ENCODE assay signal across 8 mouse cellular contexts in the genomic region with DNA sequence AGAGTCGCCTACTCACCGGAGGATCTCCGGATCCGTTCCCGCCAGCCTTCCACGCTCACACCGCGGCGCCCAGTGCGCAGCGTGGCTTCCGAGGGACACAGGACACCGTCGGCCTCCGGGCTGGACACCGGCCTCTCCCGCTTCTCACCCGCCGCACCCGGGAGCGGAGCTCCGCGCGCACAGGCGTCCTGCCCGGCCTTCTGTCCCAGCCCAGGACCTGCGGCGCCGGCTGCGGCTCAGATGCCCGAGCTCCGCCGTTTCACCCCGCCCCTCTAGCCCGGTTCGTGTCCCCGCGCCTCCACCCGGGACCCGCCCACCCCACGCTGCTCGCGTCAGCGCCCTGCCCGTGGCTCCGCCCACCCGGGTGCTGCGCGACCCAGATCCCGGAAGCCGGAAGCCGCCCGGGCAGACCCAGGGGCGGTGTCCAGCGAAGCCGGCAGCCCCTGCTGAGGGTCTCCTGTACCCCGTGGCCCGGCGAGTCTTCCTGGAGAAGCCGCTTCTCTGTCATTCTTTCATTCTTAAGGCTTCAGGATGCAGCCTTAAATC. TPM values are rescaled to one million over a fixed set of nuclear protein-coding genes. Genes with fewer than 3 reads are reported as not detected.
DNase-seq lines count a peak whose midpoint lies in the region; ATAC-seq lines count a peak whose summit lies in the region.

Zfp69 (minus strand) TSS at position 272 of the 546 bp plus-strand sequence.

- peak within 1 kb of the TSS; percentile 76 for H3K4me3 ChIP-seq in embryonic facial prominence, embryonic 11.5 days (ENCODE audit: low read depth, low read length)
- peak within 1 kb of the TSS; percentile 81 for H3K4me3 ChIP-seq in limb, embryonic 13.5 days
- H3K4me3 ChIP-seq in midbrain, embryonic 15.5 days = peak within 1 kb of the TSS; percentile 69

- H3K4me2 ChIP-seq in embryonic facial prominence, embryonic 11.5 days (ENCODE audit: low read depth, low read length) = peak within 1 kb of the TSS; percentile 47
- peak within 1 kb of the TSS; percentile 73 for H3K4me2 ChIP-seq in limb, embryonic 13.5 days (replicated peaks)
- peak within 1 kb of the TSS; percentile 76 for H3K4me2 ChIP-seq in midbrain, embryonic 15.5 days

- H3K27me3 ChIP-seq in embryonic facial prominence, embryonic 11.5 days (ENCODE audit: control insufficient read depth, insufficient read depth, low read length) = no peaks in the 10 kb centered on the region
- H3K27me3 ChIP-seq in limb, embryonic 13.5 days = no peaks in the 10 kb centered on the region
- H3K27me3 ChIP-seq in midbrain, embryonic 15.5 days (replicated peaks) = no peaks in the 10 kb centered on the region

- no peaks in the 10 kb centered on the region for H3K4me1 ChIP-seq in embryonic facial prominence, embryonic 11.5 days (ENCODE audit: control insufficient read depth, insufficient read depth, low read length)
- peaks cover 18% of the 10 kb centered on the region; the same call in 1 of the 2 replicates for H3K4me1 ChIP-seq in limb, embryonic 13.5 days
- peaks cover 13% of the 10 kb centered on the region for H3K4me1 ChIP-seq in midbrain, embryonic 15.5 days

- H3K9ac ChIP-seq in embryonic facial prominence, embryonic 11.5 days (replicated peaks; ENCODE audit: low read length) = peak within 1 kb of the TSS; percentile 88
- peak within 1 kb of the TSS; percentile 91 for H3K9ac ChIP-seq in limb, embryonic 13.5 days
- peak within 1 kb of the TSS; percentile 62 for H3K9ac ChIP-seq in midbrain, embryonic 15.5 days

- WGBS in embryonic facial prominence, embryonic 11.5 days = 0% methylated on average over 56 of the region's 60 CpGs
- WGBS in limb, embryonic 13.5 days = under 1% methylated on average over 45 of the region's 60 CpGs
- whole genome bisulfite sequencing in midbrain, embryonic 15.5 days = 1% methylated on average over 60 of the region's 60 CpGs

- peak; percentile 95 for ATAC-seq in embryonic facial prominence, embryonic 11.5 days (replicated peaks; ENCODE audit: insufficient number of reproducible peaks, low FRiP score, low TSS enrichment, low read depth)
- ATAC-seq in limb, embryonic 13.5 days (ENCODE audit: low FRiP score, low read depth) = peak; percentile 96
- peak; percentile 98 for ATAC-seq in midbrain, embryonic 15.5 days (replicated peaks)

- H3K9me3 ChIP-seq in embryonic facial prominence, embryonic 11.5 days (replicated peaks; ENCODE audit: control insufficient read depth, low read length) = no peaks in the 10 kb centered on the region
- H3K9me3 ChIP-seq in limb, embryonic 13.5 days = no peaks in the 10 kb centered on the region
- no peaks in the 10 kb centered on the region for H3K9me3 ChIP-seq in midbrain, embryonic 15.5 days

- peak within 1 kb of the TSS; percentile 83 for H3K27ac ChIP-seq in embryonic facial prominence, embryonic 11.5 days (replicated peaks; ENCODE audit: low read depth, low read length)
- H3K27ac ChIP-seq in limb, embryonic 13.5 days = peak within 1 kb of the TSS; percentile 85
- H3K27ac ChIP-seq in midbrain, embryonic 15.5 days = peak within 1 kb of the TSS; percentile 84

- no peaks in the 10 kb centered on the region; the same call in 1 of the 2 replicates for H3K36me3 ChIP-seq in embryonic facial prominence, embryonic 11.5 days (replicated peaks; ENCODE audit: control insufficient read depth, insufficient read depth, low read depth, low read length)
- H3K36me3 ChIP-seq in limb, embryonic 13.5 days = peaks cover 11% of the 10 kb centered on the region
- H3K36me3 ChIP-seq in midbrain, embryonic 15.5 days (replicated peaks) = no peaks in the 10 kb centered on the region

- peak; percentile 75 for DNase-seq in 3T3-L1 (ENCODE audit: low read depth, low spot score)
- peak; percentile 94 for DNase-seq in adrenal gland, postnatal 25 days
- DNase-seq in embryonic facial prominence, embryonic 11.5 days (ENCODE audit: low spot score) = peak; percentile 92
- DNase-seq in heart, adult 11 months = peak; percentile 100
- DNase-seq in kidney, adult 18-20 months = peak; percentile 90
- DNase-seq in spleen, adult 18-20 months = peak; percentile 87 to 90

RNA-seq across cellular contexts. Expression of gene Zfp69, which starts in this region (rescaled TPM):
- total RNA-seq in adrenal gland, postnatal 25 days (2021) = 3.4 and 4.9 TPM in 2 replicates
- 9.9 TPM in 2 replicates for polyA plus RNA-seq in embryonic facial prominence, embryonic 11.5 days (2014; fragmentation: Nextera tagmentation; extraction: Ambion mirVana)
- polyA plus RNA-seq in limb, embryonic 13.5 days (2015; fragmentation: Nextera tagmentation; extraction: Ambion mirVana) = 10.3 and 11.5 TPM in 2 replicates
- 7.9 and 8.5 TPM in 2 replicates for polyA plus RNA-seq in midbrain, embryonic 15.5 days (2015; fragmentation: Nextera tagmentation; extraction: Ambion mirVana)

Comparison
In these comparisons a context has a peak if more than half of its experiments do, and no peak if none do; other contexts are left out.
1. Peak in every context shown above with its lines: DNase-seq, ATAC-seq, H3K4me3 ChIP-seq and H3K27ac ChIP-seq.